In the genomic region with DNA sequence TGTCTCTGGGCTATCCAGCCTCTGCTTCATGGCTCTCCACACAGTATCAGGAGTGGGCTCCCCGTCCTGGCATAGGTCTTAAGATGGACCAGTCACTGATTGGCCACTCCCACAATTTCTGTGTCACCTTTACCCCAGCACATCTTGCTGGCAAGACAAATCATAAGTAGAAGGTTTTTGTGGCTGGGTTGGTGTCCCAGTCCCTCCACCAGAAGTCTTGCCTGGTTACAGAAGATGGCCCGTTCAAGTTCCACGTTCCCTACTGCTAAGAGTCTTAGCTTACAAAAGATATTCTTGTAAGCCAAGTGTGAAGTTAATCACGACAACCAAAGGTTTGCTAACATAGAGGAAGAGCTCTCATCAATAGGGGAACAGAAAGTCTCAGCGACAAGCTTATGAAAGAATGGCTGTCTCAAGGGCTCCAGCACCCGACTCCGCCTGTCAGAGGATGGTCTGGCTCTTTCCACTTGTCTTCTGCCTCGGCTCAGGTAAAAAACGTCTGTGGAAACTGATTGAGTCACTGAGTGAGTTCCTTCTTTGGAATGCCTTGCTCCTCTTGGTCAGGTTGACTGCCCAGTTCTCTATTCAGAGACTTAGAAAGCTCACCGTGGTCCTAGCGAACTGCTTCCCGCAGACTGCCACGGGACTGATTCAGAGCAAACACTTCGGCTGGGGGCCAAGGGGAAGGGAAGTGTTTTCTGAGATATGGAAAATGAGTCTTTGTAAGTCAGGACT, we compare ENCODE assay signal across 11 mouse cellular contexts. TPM values are rescaled to one million over a fixed set of nuclear protein-coding genes. Genes with fewer than 3 reads are reported as not detected.
DNase-seq lines count a peak whose midpoint lies in the region; ATAC-seq lines count a peak whose summit lies in the region.
"Had no signal": no experiment of that assay in that cellular context is flagged by ENCODE, and none has a peak within 500 bp of the region (broad histone marks: within the 10 kb centered on the region; RNA-seq: fewer than 3 reads in every experiment).

Gene Slamf6 (plus strand): TSS at position 211 of the 735 bp plus-strand sequence.

- H3K4me3 ChIP-seq in heart, embryonic 15.5 days, result peak within 1 kb of the TSS; percentile 22; the same call in 1 of the 2 replicates
- no peak within 1 kb of the TSS for H3K4me3 ChIP-seq in forebrain, embryonic 15.5 days
- H3K4me3 ChIP-seq: limb, embryonic 13.5 days; neural tube, embryonic 12.5 days had no signal

- no peaks in the 10 kb centered on the region for H3K36me3 ChIP-seq in heart, embryonic 15.5 days
- no peaks in the 10 kb centered on the region for H3K36me3 ChIP-seq in forebrain, embryonic 15.5 days
- H3K36me3 ChIP-seq: limb, embryonic 13.5 days; neural tube, embryonic 12.5 days had no signal

- ATAC-seq in heart, embryonic 15.5 days (replicated peaks; ENCODE audit: insufficient number of reproducible peaks, insufficient read depth, low FRiP score, low read depth), result no peak
- no peak for ATAC-seq in forebrain, embryonic 15.5 days (replicated peaks)
- ATAC-seq: hindbrain, embryonic 16.5 days had no signal

- no peaks in the 10 kb centered on the region for H3K4me1 ChIP-seq in heart, embryonic 15.5 days (replicated peaks)
- no peaks in the 10 kb centered on the region for H3K4me1 ChIP-seq in forebrain, embryonic 15.5 days
- H3K4me1 ChIP-seq: limb, embryonic 13.5 days; neural tube, embryonic 12.5 days had no signal

- WGBS in heart, embryonic 15.5 days, result 53% methylated on average over 14 of the region's 14 CpGs
- WGBS in forebrain, embryonic 15.5 days, result 89% methylated on average over 14 of the region's 14 CpGs

- H3K4me2 ChIP-seq in heart, embryonic 15.5 days, result peak within 1 kb of the TSS; percentile 30
- H3K4me2 ChIP-seq in forebrain, embryonic 15.5 days (replicated peaks), result no peak within 1 kb of the TSS
- H3K4me2 ChIP-seq: limb, embryonic 13.5 days; neural tube, embryonic 12.5 days had no signal

- peak; percentile 9 for DNase-seq in layer of hippocampus, adult 11-12 months (ENCODE audit: low spot score)
- no peak for DNase-seq in layer of hippocampus, postnatal 10 days (ENCODE audit: low spot score in 2 of 2)
- peak; percentile 43 to 59 for DNase-seq in monocyte, adult 2 months (ENCODE audit: low read depth in 1 of 2, low spot score in 2 of 2)
- peak; percentile 73 for DNase-seq in thymus, postnatal 25 days
- DNase-seq in right cerebral cortex, postnatal 14 days, result no peak
- DNase-seq in right cerebral cortex, adult 2 months (ENCODE audit: low spot score in 2 of 2), result no peak

- H3K9me3 ChIP-seq in heart, embryonic 15.5 days (replicated peaks), result no peaks in the 10 kb centered on the region
- H3K9me3 ChIP-seq in forebrain, embryonic 15.5 days, result no peaks in the 10 kb centered on the region
- H3K9me3 ChIP-seq: limb, embryonic 13.5 days; neural tube, embryonic 12.5 days had no signal

- no peak within 1 kb of the TSS for H3K9ac ChIP-seq in heart, embryonic 15.5 days
- no peak within 1 kb of the TSS for H3K9ac ChIP-seq in forebrain, embryonic 15.5 days (replicated peaks)
- H3K9ac ChIP-seq: limb, embryonic 13.5 days; neural tube, embryonic 12.5 days had no signal

- no peaks in the 10 kb centered on the region for H3K27me3 ChIP-seq in heart, embryonic 15.5 days
- H3K27me3 ChIP-seq in forebrain, embryonic 15.5 days, result no peaks in the 10 kb centered on the region
- H3K27me3 ChIP-seq: limb, embryonic 13.5 days; neural tube, embryonic 12.5 days had no signal

- H3K27ac ChIP-seq in heart, embryonic 15.5 days, result no peak within 1 kb of the TSS
- no peak within 1 kb of the TSS for H3K27ac ChIP-seq in forebrain, embryonic 15.5 days (replicated peaks)
- H3K27ac ChIP-seq: limb, embryonic 13.5 days; neural tube, embryonic 12.5 days had no signal

RNA-seq across cellular contexts. Expression of gene Slamf6, which starts in this region (rescaled TPM):
- total RNA-seq in layer of hippocampus, postnatal 10 days (2021), result under 1 TPM in 1 of 2 experiments, not detected in 1; 0.27 TPM
- 0.59 and 8.1 TPM in 2 replicates for polyA plus RNA-seq in heart, embryonic 15.5 days (2015; fragmentation: Nextera tagmentation; extraction: Ambion mirVana)
- polyA plus RNA-seq in forebrain, embryonic 15.5 days (2015; fragmentation: Nextera tagmentation; extraction: Ambion mirVana), result not detected in 2 replicates
- polyA plus RNA-seq: hindbrain, embryonic 16.5 days; neural tube, embryonic 12.5 days had no signal

Comparison
In these comparisons a context has a peak if more than half of its experiments do, and no peak if none do; other contexts are left out.
1. DNase-seq: peak in layer of hippocampus, adult 11-12 months (single experiment), monocyte, adult 2 months (2 of 2) and thymus, postnatal 25 days (single experiment); none in layer of hippocampus, postnatal 10 days (0 of 2), right cerebral cortex, postnatal 14 days (single experiment) and right cerebral cortex, adult 2 months (0 of 2).